Mouse (Mus musculus) monocyte, adult 5-6 weeks (primary cell): ENCODE results near the gene Prtn3. TPM values are rescaled to one million over a fixed set of nuclear protein-coding genes. Genes with fewer than 3 reads are reported as not detected.

Experiments
- ATAC-seq: fragments of 153-309, 156-312 bp; replicated peaks from 2 replicates; pipeline ENCODE4 v1.8.0; 2017; ENCODE audit warnings: mild to moderate bottlenecking; ENCODE audit not compliant: low TSS enrichment, insufficient number of reproducible peaks, severe bottlenecking, poor library complexity, low FRiP score
- total RNA-seq: library from RNA; stranded (forward); fragments of 200-1000, 200-491, 200-594 nt; gene quantifications from 3 replicates; pipeline ENCODE4 v1.2.3, GENCODE M21; 2017

The Prtn3 gene
- total RNA-seq, 1 experiment from 2014 or later: not detected

DNA sequence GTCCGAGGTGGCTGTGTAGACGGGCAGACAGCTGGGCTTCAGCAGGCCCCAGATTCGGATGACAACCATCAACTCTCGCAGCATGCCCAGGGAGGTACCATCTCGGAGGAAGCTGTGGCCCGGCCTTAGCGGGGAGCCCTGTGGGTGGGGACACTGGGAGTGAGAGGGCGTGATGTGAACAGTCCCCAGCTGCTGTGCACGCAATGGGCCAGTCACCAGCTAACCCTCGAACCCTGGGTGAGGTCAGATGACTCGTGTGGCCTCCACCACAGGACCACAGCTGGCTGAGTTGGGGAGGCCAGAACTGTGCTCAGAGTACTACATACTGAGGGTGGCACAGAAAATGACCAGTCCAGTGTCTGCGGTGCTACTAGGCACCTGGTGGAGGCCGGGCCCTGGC is 22.5 kb downstream of the Prtn3 start:
- ATAC-seq: no peak

DNA sequence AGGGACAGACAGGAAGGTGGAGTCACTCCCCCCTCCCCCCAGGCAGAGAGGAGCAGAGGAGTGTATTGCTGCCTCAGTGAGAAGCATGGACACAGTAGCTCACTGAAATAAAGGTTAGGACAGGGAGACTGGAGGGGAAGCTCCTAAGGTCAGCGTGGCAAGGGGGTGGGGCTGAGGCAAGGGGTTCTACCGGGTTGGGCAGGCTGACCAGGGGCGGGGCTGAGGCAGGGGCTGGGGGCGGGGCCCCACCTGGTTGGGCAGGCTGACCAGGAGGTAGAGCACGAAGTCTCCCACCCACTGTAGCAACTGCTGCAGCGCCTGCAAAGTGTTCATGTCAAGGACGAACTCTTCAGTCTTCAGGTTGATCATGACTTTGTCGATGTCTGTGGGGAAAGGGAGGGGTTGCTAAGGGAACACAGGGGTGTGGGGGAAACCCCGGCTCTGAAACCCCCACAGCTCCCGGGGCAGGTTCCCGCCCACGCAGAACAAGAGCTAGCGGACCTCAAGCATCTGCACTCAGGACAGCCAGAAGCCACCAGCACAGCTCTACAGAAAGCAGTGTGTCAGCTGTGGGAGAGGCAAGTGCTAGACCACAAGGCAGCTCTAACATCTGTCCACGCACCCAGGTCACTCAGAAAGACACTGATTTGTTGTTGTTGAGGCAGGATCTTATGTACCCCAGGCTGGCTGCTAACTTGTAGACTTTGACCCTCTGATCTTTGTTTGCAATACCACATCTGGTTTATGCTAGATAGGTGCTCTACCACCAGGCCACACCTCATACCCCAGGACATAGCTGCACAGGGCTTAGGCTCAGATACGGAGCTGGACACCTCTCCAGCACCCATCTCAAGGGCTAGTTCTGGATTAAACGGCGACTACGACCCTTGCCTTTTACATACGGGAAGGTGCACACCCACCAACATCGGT is 23.3 kb downstream of the Prtn3 start:
- no peak for ATAC-seq

DNA sequence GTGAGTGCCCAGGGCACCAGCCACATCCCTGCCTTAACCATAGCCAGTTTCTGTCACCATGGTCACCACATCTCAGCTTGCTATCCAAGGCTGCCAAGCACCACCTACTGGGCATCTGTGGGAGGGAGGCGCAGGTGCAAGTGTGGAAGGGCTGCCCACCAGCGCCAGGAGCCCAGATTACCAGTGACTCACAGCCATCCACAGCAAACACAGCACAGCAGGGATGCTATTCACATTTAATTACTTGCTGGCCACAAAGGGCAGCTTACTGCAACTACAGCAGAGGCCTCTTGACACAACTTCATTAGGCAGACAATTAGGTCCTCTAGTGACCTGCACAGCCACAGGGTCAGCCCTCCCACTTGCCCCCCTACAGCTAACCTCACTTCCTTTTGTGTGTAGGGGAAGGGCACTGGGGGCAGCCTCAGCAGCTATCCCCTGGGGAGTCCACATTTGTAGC is 26.7 kb downstream of the Prtn3 start:
- ATAC-seq: no peak

DNA sequence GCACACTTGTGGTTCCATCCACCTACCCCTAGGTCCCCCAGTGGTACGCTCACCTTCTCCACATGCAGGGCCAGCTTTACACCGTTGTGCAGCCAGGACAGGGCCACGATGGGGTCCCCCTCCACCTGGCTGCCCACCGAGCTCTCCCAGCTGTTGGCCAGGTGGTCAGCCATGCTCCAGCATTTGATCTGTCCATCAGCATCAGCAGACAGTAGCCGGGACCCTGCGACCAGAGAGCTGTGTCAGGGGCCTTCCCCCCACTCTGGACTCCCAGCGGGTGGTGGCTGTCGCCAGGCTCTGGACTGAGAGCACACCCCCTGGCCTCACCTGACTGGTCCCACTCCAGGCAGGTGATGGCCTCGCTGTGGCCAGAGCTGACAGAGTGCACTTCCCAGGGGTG is 32.4 kb downstream of the Prtn3 start:
- no peak for ATAC-seq

DNA sequence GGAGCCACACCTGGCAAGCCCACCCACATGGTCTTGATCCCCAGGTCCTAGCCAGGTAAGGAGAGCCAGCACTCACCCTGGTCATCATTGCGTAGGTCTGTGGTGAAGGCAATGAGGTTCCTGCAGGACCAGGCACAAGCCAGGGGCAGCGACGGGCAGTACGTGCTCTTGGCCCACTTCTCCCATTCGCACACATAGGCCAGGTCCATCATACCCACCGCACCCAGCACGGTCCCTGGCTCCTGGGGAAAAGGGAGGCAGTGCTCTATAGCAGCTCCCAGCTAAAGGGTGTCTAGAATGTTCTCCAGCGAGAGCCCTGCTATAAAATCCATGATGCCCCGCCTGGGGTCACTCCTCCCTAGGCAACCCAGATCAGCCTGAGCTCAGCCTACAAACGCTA is 33.1 kb downstream of the Prtn3 start:
- ATAC-seq: no peak

DNA sequence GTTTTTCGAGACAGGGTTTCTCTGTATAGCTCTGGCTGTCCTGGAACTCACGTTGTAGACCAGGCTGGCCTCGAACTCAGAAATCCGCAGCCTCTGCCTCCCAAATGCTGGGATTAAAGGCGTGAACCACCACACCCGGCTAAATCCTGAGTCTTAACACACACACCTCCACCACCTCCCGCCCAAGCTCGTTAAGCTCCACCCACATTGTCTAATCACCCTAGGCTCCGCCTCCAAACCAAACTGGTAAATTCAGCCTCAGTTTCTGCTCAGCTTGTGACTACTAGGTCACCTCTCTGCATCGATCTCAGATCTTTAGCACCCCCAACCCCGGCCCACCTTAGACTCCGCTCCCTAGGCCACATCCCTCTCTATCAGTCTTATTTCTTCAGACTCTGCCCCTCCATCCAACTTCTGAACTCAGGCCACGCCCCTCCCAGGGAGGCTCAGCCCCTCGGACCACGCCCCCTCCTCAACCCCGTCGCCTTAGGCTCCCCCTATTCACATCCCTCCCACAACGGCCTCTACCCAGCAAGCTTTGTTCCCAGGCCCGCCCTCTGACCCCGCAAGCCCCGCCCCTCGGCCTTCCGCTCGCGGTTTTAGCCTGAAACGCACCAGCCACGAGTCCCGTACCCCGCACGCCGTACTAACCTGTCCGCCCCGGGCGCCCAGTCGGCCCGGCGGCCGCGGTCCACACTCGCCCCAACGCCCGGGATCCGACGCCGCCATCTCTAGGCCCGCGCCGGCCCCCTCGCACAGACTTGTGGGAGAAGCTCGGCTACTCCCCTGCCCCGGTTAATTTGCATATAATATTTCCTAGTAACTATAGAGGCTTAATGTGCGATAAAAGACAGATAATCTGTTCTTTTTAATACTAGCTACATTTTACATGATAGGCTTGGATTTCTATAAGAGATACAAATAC is 34.2 kb downstream of the Prtn3 start, which contains the start of gene Med16:
TSS of gene Med16 (minus strand) at position 757 of the 925 bp plus-strand sequence.
- ATAC-seq: peak; percentile 88

DNA sequence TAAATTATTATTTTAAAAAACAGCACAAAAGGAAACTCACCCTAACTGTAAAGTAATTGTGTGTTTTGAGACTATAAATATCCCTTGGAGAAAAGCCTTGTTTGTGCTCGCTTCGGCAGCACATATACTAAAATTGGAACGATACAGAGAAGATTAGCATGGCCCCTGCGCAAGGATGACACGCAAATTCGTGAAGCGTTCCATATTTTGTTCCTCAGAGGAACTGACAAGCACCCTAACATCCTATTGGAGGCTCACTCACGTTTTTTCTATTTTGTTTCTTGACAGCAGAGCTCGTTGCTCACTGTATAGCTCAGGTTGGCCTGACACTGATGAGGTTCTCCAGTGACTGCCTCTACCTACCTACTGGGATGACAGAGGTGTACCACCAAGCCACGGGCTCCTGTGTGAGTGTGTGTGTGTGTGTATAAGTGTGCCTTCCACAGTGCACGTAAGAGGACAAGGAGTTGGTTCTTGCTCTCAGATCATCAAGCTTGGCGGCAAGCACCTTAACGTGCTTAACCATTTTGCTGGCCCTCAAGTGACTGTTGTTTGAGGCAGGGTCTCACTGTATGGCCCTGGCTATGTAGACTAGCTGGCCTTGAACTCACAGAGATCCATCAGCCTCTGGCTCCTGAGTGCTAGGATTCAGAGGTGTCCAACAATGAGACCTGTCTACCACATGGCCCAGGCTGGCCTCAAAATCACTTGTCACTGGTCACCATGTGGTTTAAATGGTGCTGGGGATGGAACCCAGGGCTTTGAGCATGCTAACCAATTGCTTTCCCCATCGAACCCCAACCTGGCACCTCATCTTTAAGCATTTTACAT is 35.0 kb downstream of the Prtn3 start:
- peak; percentile 18; the same call in 1 of the 2 replicates for ATAC-seq

DNA sequence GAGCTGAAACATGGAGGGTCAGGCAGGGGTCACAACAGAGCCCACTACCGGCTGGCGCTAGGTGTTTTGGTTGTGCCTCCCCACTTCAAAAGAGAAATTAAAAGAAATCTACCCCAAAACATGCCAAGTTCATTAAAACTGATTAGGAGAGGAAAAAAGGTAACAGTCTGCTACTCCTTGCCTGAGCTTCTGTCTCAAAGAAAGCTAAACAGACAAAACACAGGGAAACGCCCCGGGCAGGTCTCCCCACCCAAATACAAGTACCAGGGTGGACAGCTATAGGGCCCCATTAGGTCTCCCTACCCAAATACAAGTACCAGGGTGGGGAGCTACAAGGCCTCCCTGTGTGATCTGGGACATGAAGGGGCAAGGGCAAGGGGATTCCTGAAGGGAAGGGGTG is 36.3 kb downstream of the Prtn3 start, which contains the start of gene Gm26602:
TSS of gene Gm26602 (plus strand) at position 301 of the 400 bp plus-strand sequence.
- ATAC-seq: no peak

DNA sequence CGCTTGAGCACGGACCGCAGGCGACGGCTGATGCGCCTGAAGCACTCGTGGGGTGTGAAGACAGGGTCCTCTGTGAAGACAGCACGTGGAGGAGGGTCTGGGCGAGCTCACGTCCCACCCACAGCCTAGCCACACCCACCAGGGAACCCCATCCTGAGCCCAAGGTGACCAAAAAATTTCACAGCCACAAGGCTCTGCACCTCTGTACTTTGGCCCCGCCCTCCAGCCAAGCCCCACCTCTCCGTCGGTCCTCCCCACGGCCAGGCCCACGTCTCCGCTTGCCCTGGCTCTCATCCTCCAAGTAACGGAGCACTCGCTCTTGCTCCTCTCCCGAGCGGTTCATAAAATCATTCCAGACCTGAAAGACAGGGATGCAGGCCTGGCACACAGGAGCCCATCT is 38.1 kb downstream of the Prtn3 start:
- no peak for ATAC-seq

DNA sequence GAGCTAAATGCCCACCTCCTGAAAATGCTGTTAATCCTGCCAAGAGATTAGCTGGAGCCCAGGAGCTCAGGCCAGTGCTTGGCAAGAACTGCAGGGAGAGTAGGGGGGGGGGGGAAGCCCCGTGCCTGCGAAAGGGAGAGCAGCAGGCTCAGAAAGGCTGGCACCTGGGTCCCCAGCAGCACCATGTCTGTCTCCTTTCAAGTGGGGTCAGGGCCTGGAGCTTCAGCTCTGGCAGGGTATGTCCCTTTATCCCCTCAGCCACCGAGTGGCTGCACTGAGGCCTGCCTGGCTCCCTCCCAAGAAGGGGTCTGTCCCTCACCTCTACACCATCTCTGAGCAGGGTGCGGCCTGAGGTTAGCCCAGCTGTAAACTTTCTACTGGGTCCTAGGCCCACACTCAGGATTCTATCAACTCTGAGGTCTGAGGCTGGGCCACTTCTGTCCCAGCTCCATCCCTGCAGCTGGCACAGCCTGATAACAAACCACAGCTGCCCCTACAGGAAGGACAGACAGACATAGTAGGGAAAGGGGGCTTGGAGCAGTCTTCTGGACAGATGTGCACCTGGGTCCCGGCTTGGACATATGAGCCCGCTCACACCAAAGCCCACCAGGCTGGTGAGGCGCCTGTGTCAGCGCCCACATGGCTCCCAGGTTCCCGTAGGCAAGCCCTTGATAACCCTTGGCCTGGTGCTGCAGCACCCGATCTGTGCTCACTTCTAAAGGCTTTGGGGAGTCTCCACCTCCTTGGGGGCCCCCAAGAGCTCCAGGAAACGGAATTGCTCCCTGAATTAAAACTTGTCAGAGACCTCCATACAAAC is 40.1 kb downstream of the Prtn3 start:
- no peak for ATAC-seq

DNA sequence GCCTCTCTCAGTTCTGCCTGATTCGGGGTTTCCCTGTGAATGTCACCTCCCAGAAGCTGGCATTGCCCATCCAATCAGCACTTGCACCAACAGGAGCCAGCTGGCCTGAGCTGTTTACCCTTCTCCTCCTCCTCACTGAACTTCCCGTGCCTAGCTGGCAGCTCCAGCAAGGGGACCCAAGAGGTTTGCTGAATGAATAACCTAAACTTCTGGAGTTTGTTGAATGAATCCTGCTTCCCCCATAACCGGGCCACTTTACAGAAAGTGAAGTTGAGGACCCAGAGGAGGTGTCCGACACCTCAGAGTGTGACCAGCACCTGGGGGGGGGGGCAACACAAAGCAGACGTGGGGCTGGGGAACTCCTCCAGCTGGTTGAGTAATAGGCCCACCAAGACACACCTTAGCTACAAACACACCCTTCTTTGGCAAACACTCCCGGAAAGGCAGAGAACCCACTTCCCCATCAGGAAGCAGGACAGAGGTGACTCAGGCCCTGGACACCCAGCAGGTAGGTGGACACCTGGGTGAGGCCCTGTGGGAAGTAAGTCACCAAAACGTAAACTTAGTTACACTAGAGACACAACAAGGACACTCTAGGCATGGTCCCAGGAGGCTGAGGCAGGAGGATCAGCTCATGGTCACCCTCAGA is 40.8 kb downstream of the Prtn3 start:
- ATAC-seq: no peak

DNA sequence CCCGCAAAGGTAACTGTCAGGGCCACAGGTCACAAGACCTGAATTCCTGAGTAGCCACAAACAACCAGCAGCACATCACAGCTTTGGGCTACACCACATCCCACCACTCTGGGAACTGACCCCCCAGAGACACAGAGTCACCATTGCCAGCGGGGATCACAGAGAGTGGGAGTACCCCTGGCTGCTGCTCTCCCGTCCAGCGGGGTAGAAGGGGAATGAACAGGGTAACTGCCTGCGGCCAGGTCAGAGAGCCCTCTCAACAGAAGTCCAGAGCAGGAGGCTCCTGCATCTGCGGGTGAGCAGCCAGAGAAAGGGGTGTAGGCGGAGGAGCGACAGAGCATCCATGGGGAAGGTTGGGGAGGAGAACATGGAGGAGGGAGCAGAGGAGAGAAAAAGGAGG is 41.8 kb downstream of the Prtn3 start:
- no peak for ATAC-seq

DNA sequence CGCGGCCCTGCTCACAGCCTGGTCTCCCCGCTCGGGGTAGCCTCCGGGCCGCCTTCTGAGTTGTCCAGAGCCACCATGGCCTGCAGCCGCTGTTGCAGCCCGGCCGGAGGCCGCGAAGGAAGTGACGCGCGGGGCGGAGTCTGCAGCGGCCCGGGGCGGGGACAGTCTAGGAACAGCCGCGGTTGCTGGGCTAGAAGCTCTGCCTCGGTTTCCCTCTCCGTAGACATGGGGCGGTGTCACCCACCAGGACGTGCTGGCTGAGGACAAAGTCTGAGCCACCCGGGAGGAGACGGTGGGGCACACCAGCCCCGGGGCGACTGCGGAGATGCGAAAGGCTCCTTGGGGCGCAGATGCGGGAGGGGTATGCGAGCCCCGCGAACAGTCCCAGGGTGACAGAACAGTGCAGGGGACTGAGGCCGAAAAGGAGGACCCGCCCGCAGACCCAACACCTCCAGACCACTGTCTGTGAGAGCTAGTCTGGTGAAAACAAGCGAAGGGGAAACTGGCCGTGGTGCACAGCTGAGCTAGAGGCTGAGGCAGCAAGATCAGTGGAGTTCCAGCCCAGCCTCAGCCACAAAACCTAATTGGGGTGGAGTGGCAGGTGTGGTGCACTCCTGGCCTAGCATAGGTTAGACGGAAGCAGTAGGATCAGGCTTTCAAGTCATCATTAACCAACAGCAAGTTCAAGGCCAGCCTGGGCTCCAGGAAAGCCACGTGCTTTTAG is 42.7 kb downstream of the Prtn3 start, which contains the start of gene Kiss1r:
TSS of gene Kiss1r (plus strand) at position 164 of the 724 bp plus-strand sequence.
- peak; percentile 64 for ATAC-seq

DNA sequence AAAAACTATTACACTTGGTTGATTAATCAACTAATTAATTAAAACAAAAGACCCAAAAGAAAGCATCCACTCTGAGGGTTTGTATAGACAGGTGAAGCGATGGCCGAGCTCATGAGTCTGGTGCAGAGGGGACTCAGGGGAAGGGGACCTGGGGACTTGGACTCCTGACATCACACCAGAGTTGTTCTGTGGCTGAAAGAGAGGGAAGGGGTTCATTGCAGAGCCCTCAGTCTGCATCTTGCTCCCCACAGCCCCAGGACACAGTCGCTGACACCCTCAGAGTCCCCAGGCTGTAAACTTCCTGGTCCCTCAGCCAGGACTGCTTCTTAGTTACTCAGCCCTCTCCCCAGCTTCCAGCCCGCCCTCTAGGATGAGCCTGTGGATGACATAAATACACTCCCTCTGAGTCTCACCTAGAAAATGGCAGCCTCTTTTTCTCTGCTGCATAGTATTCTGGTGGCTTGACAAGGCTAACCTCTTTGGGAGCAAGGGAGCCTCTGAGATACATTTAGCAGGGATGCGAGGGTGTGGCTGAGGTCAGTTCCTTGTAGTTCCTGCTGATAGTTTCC is 43.3 kb downstream of the Prtn3 start:
- no peak for ATAC-seq

DNA sequence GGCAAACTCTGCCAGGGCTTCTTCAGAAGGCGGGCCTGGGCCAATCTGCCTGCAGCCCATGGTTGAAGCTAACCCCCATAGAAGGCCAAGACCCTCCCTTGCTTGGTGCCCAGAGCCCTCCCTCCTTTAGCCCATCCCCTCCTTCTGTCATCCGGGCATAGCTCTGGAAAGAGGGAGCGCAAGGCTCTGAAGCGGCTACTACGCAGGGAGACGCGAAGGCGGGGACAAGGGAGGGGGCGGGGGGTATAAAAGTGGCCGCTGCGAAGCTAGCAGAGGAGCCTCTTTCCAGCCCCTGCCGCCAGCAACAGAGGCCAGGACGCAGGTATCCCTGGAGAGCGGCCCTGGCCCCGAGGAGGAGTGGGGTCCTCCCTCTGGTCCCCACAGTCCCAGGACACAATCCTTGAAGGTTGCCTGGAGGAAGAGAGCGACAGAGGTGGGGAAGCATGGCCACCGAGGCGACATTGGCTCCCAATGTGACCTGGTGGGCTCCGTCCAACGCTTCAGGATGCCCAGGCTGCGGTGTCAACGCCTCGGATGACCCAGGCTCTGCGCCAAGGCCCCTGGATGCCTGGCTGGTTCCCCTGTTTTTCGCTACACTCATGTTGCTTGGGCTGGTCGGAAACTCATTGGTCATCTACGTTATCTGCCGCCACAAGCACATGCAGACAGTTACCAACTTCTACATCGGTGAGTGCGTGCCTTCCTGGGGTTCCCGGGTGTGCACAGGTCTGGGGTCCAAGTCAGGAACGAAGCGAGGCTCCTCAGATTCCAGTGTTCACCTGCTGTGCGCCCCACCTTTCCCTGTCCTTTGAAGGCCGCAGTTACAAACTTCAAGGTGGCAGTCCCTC is 44.2 kb downstream of the Prtn3 start:
- no peak for ATAC-seq
